Mouse (Mus musculus) MEL (cell line): ENCODE results near the gene Siva1. TPM values are rescaled to one million over a fixed set of nuclear protein-coding genes. Genes with fewer than 3 reads are reported as not detected.

Experiments
- DNase-seq: peaks from one replicate; pipeline ENCODE4 v3.0.0; 2011; ENCODE audit warnings: low read depth, low spot score
- H3K27ac ChIP-seq: 2 replicates; pipeline ENCODE4 v1.5.1; 2012; ENCODE audit warnings: low read depth, mild to moderate bottlenecking, control low read depth, low read length, moderate library complexity; ENCODE audit not compliant: control insufficient read depth
- H3K27me3 ChIP-seq, 2 experiments: fragments of 150-350 bp in 1 of 2; sonication (generic) in 1 of 2; 2 replicates each; pipeline ENCODE4 v1.6.1; 2012; ENCODE audit warnings: low read length in 2 of 2, mild to moderate bottlenecking in 2 of 2, improper control_type of control experiment in 1 of 2, moderate library complexity in 1 of 2; ENCODE audit not compliant: insufficient read depth in 2 of 2, control insufficient read depth in 1 of 2
- H3K36me3 ChIP-seq, 2 experiments: 2 replicates each; pipeline ENCODE4 v1.6.1; 2012 to 2014; ENCODE audit warnings: low read length in 2 of 2, improper control_type of control experiment in 1 of 2, inconsistent platforms in 1 of 2, mild to moderate bottlenecking in 1 of 2; ENCODE audit not compliant: insufficient read depth in 2 of 2, control insufficient read depth in 1 of 2
- H3K4me1 ChIP-seq, 2 experiments: fragments of 150-350 bp in 1 of 2; sonication (generic) in 1 of 2; 2 replicates each; pipeline ENCODE4 v1.6.1; 2012; ENCODE audit warnings: low read length in 2 of 2, improper control_type of control experiment in 1 of 2, mild to moderate bottlenecking in 1 of 2; ENCODE audit not compliant: insufficient read depth in 2 of 2, control insufficient read depth in 1 of 2
- H3K4me3 ChIP-seq, 2 experiments: fragments of 150-350 bp in 1 of 2; sonication (generic) in 1 of 2; 2 replicates each; pipeline ENCODE4 v1.5.1; 2012; ENCODE audit warnings: low read depth in 2 of 2, low read length in 2 of 2, mild to moderate bottlenecking in 2 of 2, moderate library complexity in 2 of 2, control low read depth in 1 of 2, improper control_type of control experiment in 1 of 2; ENCODE audit not compliant: control insufficient read depth in 1 of 2, insufficient read depth in 1 of 2
- H3K79me2 ChIP-seq: 2 replicates; pipeline ENCODE4 v1.6.1; 2012; ENCODE audit warnings: mild to moderate bottlenecking, low read length, moderate library complexity; ENCODE audit not compliant: control insufficient read depth, poor library complexity, insufficient read depth
- H3K9ac ChIP-seq: 2 replicates; pipeline ENCODE4 v1.6.1; 2012; ENCODE audit warnings: low read depth, mild to moderate bottlenecking, control low read depth, low read length, moderate library complexity; ENCODE audit not compliant: control insufficient read depth, poor library complexity, severe bottlenecking
- H3K9me3 ChIP-seq: fragments of 150-350 bp; sonication (generic); replicated peaks from 2 replicates; pipeline ENCODE4 v1.6.1; 2012; ENCODE audit warnings: mild to moderate bottlenecking, low read length, improper control_type of control experiment, moderate library complexity; ENCODE audit not compliant: insufficient read depth
- BHLHE40 ChIP-seq: IDR thresholded peaks from 2 replicates; pipeline ENCODE4 v1.6.1; 2012; ENCODE audit warnings: low read depth, mild to moderate bottlenecking, inconsistent platforms, low read length, improper control_type of control experiment, borderline replicate concordance
- CHD1 ChIP-seq: IDR thresholded peaks from 2 replicates; pipeline ENCODE4 v1.6.1; 2012; ENCODE audit warnings: low read depth, mild to moderate bottlenecking, inconsistent platforms, low read length, improper control_type of control experiment
- CTCF ChIP-seq, 3 experiments: IDR thresholded peaks in 2 of 3; conservative IDR thresholded peaks in 1 of 3; 2 replicates each; pipeline ENCODE4 v1.5.1; 2011 to 2012; ENCODE audit warnings: low read length in 3 of 3, low read depth in 2 of 3, mild to moderate bottlenecking in 2 of 3, improper control_type of control experiment in 1 of 3, inconsistent platforms in 1 of 3, mixed read lengths in 1 of 3, moderate library complexity in 1 of 3; ENCODE audit not compliant: control insufficient read depth in 1 of 3, insufficient read depth in 1 of 3, poor library complexity in 1 of 3, severe bottlenecking in 1 of 3
- ELF1 ChIP-seq: IDR thresholded peaks from 2 replicates; pipeline ENCODE4 v1.6.1; 2014; ENCODE audit warnings: low read depth, mild to moderate bottlenecking, inconsistent platforms, low read length, improper control_type of control experiment, moderate library complexity
- EP300 ChIP-seq, 2 experiments: IDR thresholded peaks; 2 replicates each; pipeline ENCODE4 v1.6.1; 2011; ENCODE audit warnings: improper control_type of control experiment in 2 of 2, low read length in 2 of 2, low read depth in 1 of 2, mild to moderate bottlenecking in 1 of 2
- ETS1 ChIP-seq: IDR thresholded peaks from 2 replicates; pipeline ENCODE4 v1.6.1; 2012; ENCODE audit warnings: low read depth, mild to moderate bottlenecking, inconsistent platforms, low read length, improper control_type of control experiment, moderate library complexity
- HCFC1 ChIP-seq: IDR thresholded peaks from 2 replicates; pipeline ENCODE4 v1.6.1; 2012; ENCODE audit warnings: low read depth, mild to moderate bottlenecking, inconsistent platforms, low read length, improper control_type of control experiment, moderate library complexity
- MAFK ChIP-seq: IDR thresholded peaks from 2 replicates; pipeline ENCODE4 v1.6.1; 2011; ENCODE audit warnings: low read depth, mild to moderate bottlenecking, low read length, improper control_type of control experiment, borderline replicate concordance
- MAX ChIP-seq: IDR thresholded peaks from 2 replicates; pipeline ENCODE4 v1.6.1; 2011; ENCODE audit warnings: low read length, improper control_type of control experiment
- MAZ ChIP-seq: IDR thresholded peaks from 2 replicates; pipeline ENCODE4 v1.6.1; 2012; ENCODE audit warnings: low read depth, mild to moderate bottlenecking, inconsistent platforms, low read length, improper control_type of control experiment
- MXI1 ChIP-seq: IDR thresholded peaks from 2 replicates; pipeline ENCODE4 v1.6.1; 2011; ENCODE audit warnings: mild to moderate bottlenecking, low read depth, low read length, improper control_type of control experiment
- MYB ChIP-seq: IDR thresholded peaks from 2 replicates; pipeline ENCODE4 v1.6.1; 2011; ENCODE audit warnings: mild to moderate bottlenecking, low read depth, low read length, improper control_type of control experiment
- MYC ChIP-seq: IDR thresholded peaks from 2 replicates; pipeline ENCODE4 v1.6.1; 2011; ENCODE audit warnings: low read depth, mild to moderate bottlenecking, low read length, improper control_type of control experiment, moderate library complexity
- NELFE ChIP-seq: IDR thresholded peaks from 2 replicates; pipeline ENCODE4 v1.6.1; 2011; ENCODE audit warnings: low read depth, low read length, improper control_type of control experiment
- NRF1 ChIP-seq: IDR thresholded peaks from 2 replicates; pipeline ENCODE4 v1.6.1; 2014; ENCODE audit warnings: low read depth, mild to moderate bottlenecking, inconsistent platforms, low read length, improper control_type of control experiment, moderate library complexity; ENCODE audit not compliant: poor library complexity, insufficient read depth, severe bottlenecking
- POLR2A ChIP-seq, 2 experiments: IDR thresholded peaks; 2 replicates each; pipeline ENCODE4 v1.6.1; 2011 to 2012; ENCODE audit warnings: low read length in 2 of 2, mild to moderate bottlenecking in 2 of 2, control low read depth in 1 of 2, improper control_type of control experiment in 1 of 2, low read depth in 1 of 2, moderate library complexity in 1 of 2; ENCODE audit not compliant: control insufficient read depth in 1 of 2, insufficient read depth in 1 of 2, poor library complexity in 1 of 2
- POLR2AphosphoS5 ChIP-seq: IDR thresholded peaks from 2 replicates; pipeline ENCODE4 v1.6.1; 2012; ENCODE audit warnings: low read depth, borderline replicate concordance, mild to moderate bottlenecking, inconsistent platforms, low read length, moderate library complexity, mixed read lengths
- RAD21 ChIP-seq: IDR thresholded peaks from 2 replicates; pipeline ENCODE4 v1.6.1; 2011; ENCODE audit warnings: mild to moderate bottlenecking, low read depth, low read length, improper control_type of control experiment
- SIN3A ChIP-seq: IDR thresholded peaks from 2 replicates; pipeline ENCODE4 v1.6.1; 2012; ENCODE audit warnings: low read length, improper control_type of control experiment, inconsistent platforms
- SMC3 ChIP-seq: IDR thresholded peaks from 2 replicates; pipeline ENCODE4 v1.6.1; 2011; ENCODE audit warnings: low read depth, low read length, improper control_type of control experiment
- TAL1 ChIP-seq: IDR thresholded peaks from 2 replicates; pipeline ENCODE4 v1.6.1; 2012; ENCODE audit warnings: mild to moderate bottlenecking, inconsistent platforms, low read length, moderate library complexity, mixed read lengths
- TBP ChIP-seq: IDR thresholded peaks from 2 replicates; pipeline ENCODE4 v1.8.0; 2011; ENCODE audit warnings: low read depth, low read length, improper control_type of control experiment
- TCF12 ChIP-seq: IDR thresholded peaks from 2 replicates; pipeline ENCODE4 v1.6.1; 2014; ENCODE audit warnings: low read depth, mild to moderate bottlenecking, inconsistent platforms, low read length, improper control_type of control experiment, moderate library complexity
- UBTF ChIP-seq: IDR thresholded peaks from 2 replicates; pipeline ENCODE4 v1.6.1; 2012; ENCODE audit warnings: low read depth, mild to moderate bottlenecking, inconsistent platforms, low read length, improper control_type of control experiment, moderate library complexity, borderline replicate concordance; ENCODE audit not compliant: insufficient read depth
- USF2 ChIP-seq, 2 experiments: IDR thresholded peaks; 2 replicates each; pipeline ENCODE4 v1.6.1; 2011 to 2012; ENCODE audit warnings: improper control_type of control experiment in 2 of 2, low read length in 2 of 2, borderline replicate concordance in 1 of 2, inconsistent platforms in 1 of 2, low read depth in 1 of 2, mild to moderate bottlenecking in 1 of 2; ENCODE audit not compliant: insufficient read depth in 1 of 2
- ZKSCAN1 ChIP-seq: IDR thresholded peaks from 2 replicates; pipeline ENCODE4 v1.6.1; 2012; ENCODE audit warnings: low read depth, mild to moderate bottlenecking, inconsistent platforms, low read length, improper control_type of control experiment, moderate library complexity
- ZMIZ1 ChIP-seq: IDR thresholded peaks from 2 replicates; pipeline ENCODE4 v1.6.1; 2012; ENCODE audit warnings: low read depth, mild to moderate bottlenecking, inconsistent platforms, low read length, improper control_type of control experiment, moderate library complexity
- polyA plus RNA-seq, 2 experiments: library from polyadenylated mRNA; stranded (reverse) in 1 of 2; unstranded in 1 of 2; fragments of >175 nt in 1 of 2; fragments of >200 nt in 1 of 2; gene quantifications; 2 replicates each; pipeline versions ENCODE4 v1.2.1 to v1.2.4; 2012; ENCODE audit warnings: low replicate concordance in 2 of 2, low read depth in 1 of 2; ENCODE audit not compliant: insufficient read length in 2 of 2, insufficient read depth in 1 of 2, missing spikeins in 1 of 2
- total RNA-seq: library from RNA; depleted of rRNA; stranded (reverse); fragments of 300-350 nt; gene quantifications from 2 replicates; pipeline ENCODE4 v1.2.3, GENCODE M21; 2012

The Siva1 gene
- total and polyA plus RNA-seq, 3 experiments: 531 to 659 TPM; not detected in 1

- peak; percentile 72 for DNase-seq
- peaks cover 4 to 30% of the 10 kb centered on the region in 2 experiments for H3K4me1 ChIP-seq
- H3K79me2 ChIP-seq: peaks cover 72% of the 10 kb centered on the region
- peaks cover 12 to 23% of the 10 kb centered on the region in 2 experiments for H3K36me3 ChIP-seq
- no peak overlapping the region for H3K27ac ChIP-seq
- no peak overlapping the region; the same call in 1 of the 2 replicates for H3K9ac ChIP-seq
- H3K9me3 ChIP-seq: no peaks in the 10 kb centered on the region
- TF ChIP-seq TBP (no peak), NRF1 (no peak), ETS1 (no peak), CTCF (IDR thresholded peaks at IDR 0.05 in 2 of 3, conservative IDR thresholded peaks at IDR 0.05 in 1 of 3; ENCODE audit: control insufficient read depth in 1 of 3, insufficient read depth in 1 of 3, low read depth in 2 of 3, low read length in 3 of 3, poor library complexity in 1 of 3, severe bottlenecking in 1 of 3) (peak in 2 of 3 experiments; percentile 42 to 48; a peak in 4 of 6 replicates), BHLHE40 (no peak), ELF1 (no peak), CHD1 (no peak)
- TF ChIP-seq, all 39 proteins: peak for 1
- Histone ChIP-seq H3K4me3 (no peak overlapping the region), H3K27me3 (no peaks in the 10 kb centered on the region)
These were observed 27.4 kb downstream of the Siva1 start for GRCm38 (mm10) chr12:112671891-112672290.

DNA sequence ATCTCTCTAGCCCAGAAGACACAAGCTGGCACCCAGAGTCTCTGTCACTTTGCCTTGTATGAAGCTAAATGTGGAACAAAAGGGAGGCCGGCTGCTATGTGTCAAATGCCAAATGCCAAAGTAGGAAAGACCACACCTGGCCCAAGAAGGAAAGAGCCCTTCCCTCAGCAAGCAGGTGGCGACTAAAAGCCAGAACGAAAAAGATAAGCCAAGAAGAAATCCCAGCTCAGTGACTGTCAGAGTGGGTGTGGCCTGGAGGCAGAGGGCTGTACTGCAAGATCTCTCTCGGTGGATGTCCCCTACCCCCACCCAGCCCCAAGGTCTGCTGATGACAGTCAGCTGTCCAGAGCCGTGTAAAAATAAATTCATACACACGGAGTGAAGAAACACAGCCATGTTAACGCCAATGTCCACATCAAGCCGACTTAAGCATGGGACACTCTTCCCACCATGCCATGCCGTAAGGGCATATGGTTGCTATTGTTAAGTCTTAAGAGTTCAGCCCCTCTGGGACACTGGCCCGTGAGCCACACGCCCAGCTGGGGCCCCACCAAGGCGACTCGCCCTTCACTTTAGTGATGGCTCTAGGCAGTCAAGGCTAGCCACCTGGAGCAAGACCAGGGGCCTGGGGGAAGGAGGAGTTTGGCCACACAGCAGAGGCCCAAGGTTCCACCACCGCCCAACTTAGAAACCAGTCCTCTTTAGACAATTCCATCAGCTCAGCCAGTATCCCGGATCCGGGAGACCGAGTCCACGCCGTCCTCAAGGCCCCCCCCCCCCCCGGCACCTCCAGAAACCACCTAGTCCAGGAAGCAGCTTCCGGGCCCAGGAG is 28.5 kb downstream of the Siva1 start:
- peak overlapping the region; percentile 59 for H3K27ac ChIP-seq
- TF ChIP-seq CHD1: peak; percentile 58; the same call in 1 of the 2 replicates
- TF ChIP-seq EP300 (IDR thresholded peaks at IDR 0.05; ENCODE audit: low read depth in 1 of 2, low read length in 2 of 2): peak; percentile 12 to 23; a peak in 2 of 4 replicates
- peak; percentile 100 for TF ChIP-seq SIN3A
- TF ChIP-seq UBTF: no peak
- TF ChIP-seq ETS1: peak; percentile 76
- no peak for TF ChIP-seq MAFK
- no peak for TF ChIP-seq POLR2AphosphoS5
- TF ChIP-seq MYC: peak; percentile 61; the same call in 1 of the 2 replicates
- TF ChIP-seq HCFC1: peak; percentile 9
- 0 out of 6 replicates have a peak, but pooled peaks of 1 of the 3 experiments have one; percentile 8 for TF ChIP-seq CTCF (IDR thresholded peaks at IDR 0.05 in 2 of 3, conservative IDR thresholded peaks at IDR 0.05 in 1 of 3; ENCODE audit: control insufficient read depth in 1 of 3, insufficient read depth in 1 of 3, low read depth in 2 of 3, low read length in 3 of 3, poor library complexity in 1 of 3, severe bottlenecking in 1 of 3)
- TF ChIP-seq BHLHE40: no peak
- TF ChIP-seq SMC3: peak; percentile 6; the same call in 1 of the 2 replicates
- no peak for TF ChIP-seq ZKSCAN1
- peak; percentile 67; the same call in 1 of the 2 replicates for TF ChIP-seq MAX
- TF ChIP-seq ZMIZ1: no peak
- no peak for TF ChIP-seq RAD21
- TF ChIP-seq TAL1: no peak
- TF ChIP-seq MYB: no peak
- TF ChIP-seq TBP: no peak
- TF ChIP-seq TCF12: peak; percentile 46; the same call in 1 of the 2 replicates
- peak; percentile 49 for TF ChIP-seq MAZ
- no peak for TF ChIP-seq USF2 (IDR thresholded peaks at IDR 0.05; ENCODE audit: borderline replicate concordance in 1 of 2, insufficient read depth in 1 of 2, low read depth in 1 of 2, low read length in 2 of 2)
- no peak for TF ChIP-seq NELFE
- peak; percentile 93 for TF ChIP-seq MXI1
- peak in 1 of 2 experiments; percentile 39; a peak in 1 of 4 replicates for TF ChIP-seq POLR2A (IDR thresholded peaks at IDR 0.05; ENCODE audit: control insufficient read depth in 1 of 2, insufficient read depth in 1 of 2, low read depth in 1 of 2, low read length in 2 of 2, poor library complexity in 1 of 2)
- TF ChIP-seq ELF1: peak; percentile 32; the same call in 1 of the 2 replicates

More for the DNA sequence above, 28.5 kb downstream of the Siva1 start:
- H3K27me3 ChIP-seq: no peaks in the 10 kb centered on the region
- H3K79me2 ChIP-seq: peaks cover 66% of the 10 kb centered on the region
- peak; percentile 92 for DNase-seq
- H3K36me3 ChIP-seq: peaks cover 20 to 21% of the 10 kb centered on the region in 2 experiments
- peaks cover 8 to 40% of the 10 kb centered on the region in 2 experiments for H3K4me1 ChIP-seq
- H3K9ac ChIP-seq: peak overlapping the region; percentile 86
- H3K9me3 ChIP-seq: no peaks in the 10 kb centered on the region
- H3K4me3 ChIP-seq: peak overlapping the region; percentile 84 to 92
